Mouse (Mus musculus): ENCODE measurements around the gene Slc35f2. TPM values are rescaled to one million over a fixed set of nuclear protein-coding genes. Genes with fewer than 3 reads are reported as not detected.

Slc35f2 gene
- polyA plus RNA-seq, 1 experiment from 2014 or later: 21.0 TPM

DNA sequence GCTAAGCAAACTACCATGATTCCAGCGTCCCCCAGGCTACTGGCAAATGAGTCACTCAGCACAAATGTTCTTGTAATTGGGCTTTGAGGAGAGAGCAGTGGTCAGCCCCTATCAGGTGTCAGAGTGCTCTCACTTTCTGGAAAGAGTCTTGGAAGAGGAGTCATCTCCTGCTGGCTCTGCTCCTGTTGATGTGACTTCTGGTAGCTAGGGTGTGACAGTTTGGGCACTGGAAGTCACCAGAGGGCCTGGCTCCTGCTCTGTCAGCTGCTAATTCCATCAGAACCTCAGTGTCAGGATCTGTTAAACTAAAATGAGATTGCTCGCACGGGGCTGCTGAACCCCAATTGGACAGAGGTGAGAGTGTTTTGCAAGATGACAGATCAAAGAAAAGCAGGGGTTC, 63.7 kb downstream of the Slc35f2 start:
- Histone ChIP-seq H3K4me3 (replicated peaks) (no peak overlapping the region), H3K9me3 (no peaks in the 10 kb centered on the region), H3K4me1 (replicated peaks) (no peaks in the 10 kb centered on the region), H3K27ac (no peak overlapping the region), H3K36me3 (no peaks in the 10 kb centered on the region), H3K4me2 (replicated peaks) (no peak overlapping the region), H3K9ac (no peak overlapping the region), H3K27me3 (replicated peaks) (no peaks in the 10 kb centered on the region)
- no peak for ATAC-seq
- WGBS: 50% methylated on average over 3 of the region's 3 CpGs

DNA sequence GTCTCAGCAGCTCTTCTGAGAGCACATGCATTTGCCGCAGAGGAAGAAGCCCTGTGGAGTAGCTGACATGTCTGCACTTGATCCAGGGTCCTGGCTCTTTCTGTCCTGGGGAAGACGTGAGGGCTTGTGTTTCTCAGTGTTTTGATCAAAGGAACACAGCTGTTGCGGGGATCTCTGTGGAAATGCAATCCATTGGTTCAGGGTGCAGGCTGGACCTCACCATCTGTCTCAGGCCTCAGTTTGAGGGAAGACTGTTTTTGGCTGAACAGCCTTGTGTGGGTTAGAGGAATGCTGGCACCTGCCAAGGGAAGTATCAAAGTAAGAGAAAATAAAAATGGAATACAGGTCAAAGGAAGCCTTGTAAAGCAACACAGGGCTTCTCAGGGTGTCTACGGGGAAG, 64.6 kb downstream of the Slc35f2 start:
- H3K27me3 ChIP-seq (replicated peaks): no peaks in the 10 kb centered on the region
- no peaks in the 10 kb centered on the region for H3K4me1 ChIP-seq (replicated peaks)
- H3K9me3 ChIP-seq: no peaks in the 10 kb centered on the region
- H3K9ac ChIP-seq: no peak overlapping the region
- no peak overlapping the region for H3K27ac ChIP-seq
- no peak for ATAC-seq
- 68% methylated on average over 4 of the region's 4 CpGs for WGBS
- no peak overlapping the region for H3K4me3 ChIP-seq (replicated peaks)
- H3K4me2 ChIP-seq (replicated peaks): no peak overlapping the region
- no peaks in the 10 kb centered on the region for H3K36me3 ChIP-seq

- Histone ChIP-seq H3K9ac (no peak overlapping the region), H3K27me3 (replicated peaks) (no peaks in the 10 kb centered on the region), H3K4me3 (replicated peaks) (no peak overlapping the region), H3K27ac (no peak overlapping the region), H3K4me1 (replicated peaks) (no peaks in the 10 kb centered on the region), H3K36me3 (no peaks in the 10 kb centered on the region), H3K4me2 (replicated peaks) (no peak overlapping the region), H3K9me3 (no peaks in the 10 kb centered on the region)
- no peak for ATAC-seq
- 58% methylated on average over 8 of the region's 8 CpGs for WGBS
These were observed 67.5 kb downstream of the Slc35f2 start for GRCm38 (mm10) chr9:53838816-53839215.

GRCm38 (mm10) chr9:53848548-53848947, 77.2 kb downstream of the Slc35f2 start:
- Histone ChIP-seq H3K4me2 (replicated peaks) (no peak overlapping the region), H3K9ac (no peak overlapping the region), H3K9me3 (no peaks in the 10 kb centered on the region), H3K4me3 (replicated peaks) (no peak overlapping the region), H3K27ac (no peak overlapping the region), H3K4me1 (replicated peaks) (no peaks in the 10 kb centered on the region), H3K27me3 (replicated peaks) (no peaks in the 10 kb centered on the region), H3K36me3 (no peaks in the 10 kb centered on the region)
- 78% methylated on average over 8 of the region's 8 CpGs for WGBS
- no peak for ATAC-seq

- H3K27me3 ChIP-seq (replicated peaks): no peaks in the 10 kb centered on the region
- H3K4me2 ChIP-seq (replicated peaks): no peak within 1 kb of the TSS
- no peak for ATAC-seq
- WGBS: 87% methylated on average over 4 of the region's 4 CpGs
- no peak within 1 kb of the TSS for H3K27ac ChIP-seq
- H3K9ac ChIP-seq: no peak within 1 kb of the TSS
- no peak within 1 kb of the TSS for H3K4me3 ChIP-seq (replicated peaks)
- H3K9me3 ChIP-seq: no peaks in the 10 kb centered on the region
- no peaks in the 10 kb centered on the region for H3K4me1 ChIP-seq (replicated peaks)
- no peaks in the 10 kb centered on the region for H3K36me3 ChIP-seq
These were observed 78.5 kb downstream of the Slc35f2 start, which contains the start of gene Sln for GRCm38 (mm10) chr9:53849864-53850263. Gene Sln, plus strand, starts transcription at chr9:53850164.

DNA sequence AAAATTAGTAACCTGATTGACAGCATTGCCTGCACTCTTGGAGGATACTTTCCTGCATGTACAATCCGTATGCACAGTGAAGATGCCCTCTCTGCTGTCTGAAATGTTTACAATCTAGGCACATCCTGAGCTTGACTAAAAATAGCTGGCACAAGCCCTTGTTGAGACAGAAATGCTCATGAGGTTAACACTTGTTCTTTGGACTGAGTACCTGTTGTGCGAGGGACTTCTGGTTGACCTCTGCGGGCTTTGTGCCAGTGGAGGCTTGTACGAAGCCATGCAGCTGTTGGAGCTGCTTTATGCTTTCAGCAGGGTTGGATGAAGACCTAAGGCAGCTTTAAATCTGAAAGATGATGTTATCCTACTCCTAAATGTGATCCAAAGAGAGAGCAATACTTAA, 80.8 kb downstream of the Slc35f2 start:
- WGBS: 71% methylated on average over 4 of the region's 4 CpGs
- H3K9me3 ChIP-seq: no peaks in the 10 kb centered on the region
- H3K4me1 ChIP-seq (replicated peaks): no peaks in the 10 kb centered on the region
- H3K4me3 ChIP-seq (replicated peaks): no peak overlapping the region
- no peak overlapping the region for H3K27ac ChIP-seq
- no peaks in the 10 kb centered on the region for H3K36me3 ChIP-seq
- no peak for ATAC-seq
- no peaks in the 10 kb centered on the region for H3K27me3 ChIP-seq (replicated peaks)
- no peak overlapping the region for H3K4me2 ChIP-seq (replicated peaks)
- no peak overlapping the region for H3K9ac ChIP-seq

GRCm38 (mm10) chr9:53853672-53854071, 82.3 kb downstream of the Slc35f2 start:
- no peak overlapping the region for H3K9ac ChIP-seq
- no peak overlapping the region for H3K4me2 ChIP-seq (replicated peaks)
- H3K36me3 ChIP-seq: no peaks in the 10 kb centered on the region
- ATAC-seq: no peak
- H3K27me3 ChIP-seq (replicated peaks): no peaks in the 10 kb centered on the region
- 73% methylated on average over 1 of the region's 1 CpGs for WGBS
- H3K27ac ChIP-seq: no peak overlapping the region
- no peak overlapping the region for H3K4me3 ChIP-seq (replicated peaks)
- no peaks in the 10 kb centered on the region for H3K9me3 ChIP-seq
- H3K4me1 ChIP-seq (replicated peaks): no peaks in the 10 kb centered on the region

- Histone ChIP-seq H3K4me3 (replicated peaks) (no peak overlapping the region), H3K27ac (no peak overlapping the region), H3K4me1 (replicated peaks) (no peaks in the 10 kb centered on the region), H3K27me3 (replicated peaks) (no peaks in the 10 kb centered on the region), H3K36me3 (no peaks in the 10 kb centered on the region), H3K9ac (no peak overlapping the region), H3K9me3 (no peaks in the 10 kb centered on the region), H3K4me2 (replicated peaks) (no peak overlapping the region)
- 74% methylated on average over 1 of the region's 1 CpGs for WGBS
- no peak for ATAC-seq
These were observed 83.2 kb downstream of the Slc35f2 start for GRCm38 (mm10) chr9:53854525-53854924.

DNA sequence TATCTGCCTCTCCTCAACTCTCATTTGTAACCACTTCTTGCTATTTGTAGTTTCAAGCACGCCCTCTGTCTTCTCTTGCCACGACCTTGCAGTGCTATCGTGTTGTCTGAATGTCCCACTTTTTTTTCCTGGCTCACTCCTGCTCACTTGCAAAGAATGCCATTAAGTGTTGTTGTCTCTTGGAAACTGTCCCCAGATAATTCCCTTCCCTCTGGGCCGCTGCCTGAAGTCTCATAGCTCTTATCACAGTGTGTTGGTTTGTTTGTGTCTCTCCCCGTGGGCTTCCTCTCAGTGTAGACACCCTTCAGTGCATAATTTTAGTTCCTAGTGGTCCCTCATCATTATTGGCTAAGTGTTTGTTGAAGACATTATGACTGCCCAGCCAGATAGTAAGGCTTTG, 86.5 kb downstream of the Slc35f2 start:
- H3K4me2 ChIP-seq (replicated peaks): no peak overlapping the region
- H3K27me3 ChIP-seq (replicated peaks): no peaks in the 10 kb centered on the region
- H3K27ac ChIP-seq: no peak overlapping the region
- H3K4me3 ChIP-seq (replicated peaks): no peak overlapping the region
- H3K9ac ChIP-seq: no peak overlapping the region
- H3K9me3 ChIP-seq: no peaks in the 10 kb centered on the region
- WGBS: 72% methylated on average over 5 of the region's 5 CpGs
- H3K4me1 ChIP-seq (replicated peaks): no peaks in the 10 kb centered on the region
- no peaks in the 10 kb centered on the region for H3K36me3 ChIP-seq
- ATAC-seq: no peak

Other genes starting within 250 kb of the Slc35f2 start
- 11.9 and 12.0 TPM in 2 replicates for gene Atm, start 234.8 kb upstream of the Slc35f2 start, polyA plus RNA-seq (2015; fragmentation: Nextera tagmentation; extraction: Ambion mirVana)
- 12.1 and 15.0 TPM in 2 replicates for gene Npat, start 234.5 kb upstream of the Slc35f2 start, polyA plus RNA-seq (2015; fragmentation: Nextera tagmentation; extraction: Ambion mirVana)
- gene Acat1, start 161.2 kb upstream of the Slc35f2 start, polyA plus RNA-seq (2015; fragmentation: Nextera tagmentation; extraction: Ambion mirVana): 139 and 153 TPM in 2 replicates
- 32.2 and 32.3 TPM in 2 replicates for gene Cul5, start 101.5 kb upstream of the Slc35f2 start, polyA plus RNA-seq (2015; fragmentation: Nextera tagmentation; extraction: Ambion mirVana)
- gene Rab39, start 65.3 kb upstream of the Slc35f2 start, polyA plus RNA-seq (2015; fragmentation: Nextera tagmentation; extraction: Ambion mirVana): 0.32 and 0.78 TPM in 2 replicates
- gene Sln, start 78.6 kb downstream of the Slc35f2 start, polyA plus RNA-seq (2015; fragmentation: Nextera tagmentation; extraction: Ambion mirVana): 0.66 and 1.3 TPM in 2 replicates
- 0.42 and 1.2 TPM in 2 replicates for gene Elmod1, start 203.8 kb downstream of the Slc35f2 start, polyA plus RNA-seq (2015; fragmentation: Nextera tagmentation; extraction: Ambion mirVana)

All from intestine, embryonic 15.5 days (tissue).